Mouse (Mus musculus) hindbrain, embryonic 11.5 days (tissue): Measurements from ENCODE around the gene P2rx7. TPM values are rescaled to one million over a fixed set of nuclear protein-coding genes. Genes with fewer than 3 reads are reported as not detected.
"Not testable (repeated sequence)": the region's sequence is repeated elsewhere in the genome, so short reads cannot be mapped to it uniquely, and the experiment has no call there.

Experiments
- ATAC-seq: fragments of 200-750 bp; cut with Nextera tagmentation; 2 replicates; pipeline ENCODE4 v1.8.0; 2017; ENCODE audit warnings: mild to moderate bottlenecking, moderate TSS enrichment, moderate library complexity; ENCODE audit not compliant: low FRiP score
- DNase-seq: peaks from one replicate; pipeline ENCODE4 v3.0.0-alpha.2; 2015; ENCODE audit warnings: low spot score
- H3K27ac ChIP-seq: fragments of 300-500 bp; sonication (generic); 2 replicates; pipeline ENCODE4 v1.5.1; 2014; ENCODE audit warnings: mild to moderate bottlenecking, low read depth, low read length
- H3K27me3 ChIP-seq: fragments of 300-500 bp; sonication (generic); 2 replicates; pipeline ENCODE4 v1.6.1; 2014; ENCODE audit warnings: mild to moderate bottlenecking, low read length, moderate library complexity, mixed read lengths; ENCODE audit not compliant: control insufficient read depth, insufficient read depth
- H3K36me3 ChIP-seq: fragments of 300-500 bp; sonication (generic); 2 replicates; pipeline ENCODE4 v1.6.1; 2014; ENCODE audit warnings: mild to moderate bottlenecking, low read length, moderate library complexity, mixed read lengths; ENCODE audit not compliant: control insufficient read depth, insufficient read depth
- H3K4me1 ChIP-seq: fragments of 300-500 bp; sonication (generic); replicated peaks from 2 replicates; pipeline ENCODE4 v1.6.1; 2014; ENCODE audit warnings: low read length, mixed read lengths; ENCODE audit not compliant: control insufficient read depth, insufficient read depth
- H3K4me2 ChIP-seq: fragments of 300-500 bp; sonication (generic); replicated peaks from 2 replicates; pipeline ENCODE4 v1.6.1; 2014; ENCODE audit warnings: mild to moderate bottlenecking, low read depth, low read length
- H3K4me3 ChIP-seq: fragments of 300-500 bp; sonication (generic); 2 replicates; pipeline ENCODE4 v1.5.1; 2014; ENCODE audit warnings: low read depth, low read length
- H3K9ac ChIP-seq: fragments of 300-500 bp; sonication (generic); 2 replicates; pipeline ENCODE4 v1.6.1; 2014; ENCODE audit warnings: low read depth, low read length
- H3K9me3 ChIP-seq: fragments of 300-500 bp; sonication (generic); 2 replicates; pipeline ENCODE4 v1.6.1; 2016; ENCODE audit warnings: low read length; ENCODE audit not compliant: control insufficient read depth
- WGBS: fragments of 180-500 bp; shearing (Covaris S2); extraction: QIAGEN DNeasy Blood & Tissue Kit; methylation state at CpG from one replicate; pipeline ENCODE4 v1.1.7; 2014; 5-methylcytosine and 5-hydroxymethylcytosine counted together
- polyA plus RNA-seq: library from polyadenylated mRNA; unstranded; fragments of >200 nt; fragmentation: Nextera tagmentation; extraction: Ambion mirVana; gene quantifications from 2 replicates; pipeline ENCODE4 v1.2.1, GENCODE M21; 2014

Gene P2rx7
- polyA plus RNA-seq, 1 experiment from 2014 or later = 3.4 TPM

- ATAC-seq (no peak), DNase-seq (no peak)
- Histone ChIP-seq H3K4me2 (no peak overlapping the region), H3K9me3 (no peaks in the 10 kb centered on the region), H3K27me3 (no peaks in the 10 kb centered on the region), H3K9ac (no peak overlapping the region), H3K27ac (no peak overlapping the region), H3K4me1 (no peaks in the 10 kb centered on the region), H3K36me3 (no peaks in the 10 kb centered on the region), H3K4me3 (no peak overlapping the region)
- 85% methylated on average over 15 of the region's 15 CpGs for WGBS
Observed at GRCm38 (mm10) chr5:122668981-122669897, 25.5 kb downstream of the P2rx7 start.

GRCm38 (mm10) chr5:122671641-122672040, 27.9 kb downstream of the P2rx7 start:
- H3K9ac ChIP-seq, H3K27ac ChIP-seq, H3K9me3 ChIP-seq, DNase-seq, H3K4me1 ChIP-seq, H3K4me2 ChIP-seq, ATAC-seq, H3K36me3 ChIP-seq, H3K4me3 ChIP-seq, H3K27me3 ChIP-seq: not testable (repeated sequence)
- 80% methylated on average over 7 of the region's 7 CpGs for WGBS

- Histone ChIP-seq H3K27me3 (no peaks in the 10 kb centered on the region), H3K9me3 (no peaks in the 10 kb centered on the region), H3K27ac (no peak overlapping the region), H3K4me1 (no peaks in the 10 kb centered on the region), H3K36me3 (no peaks in the 10 kb centered on the region), H3K9ac (no peak overlapping the region), H3K4me2 (no peak overlapping the region), H3K4me3 (no peak overlapping the region)
- 91% methylated on average over 5 of the region's 5 CpGs for WGBS
- ATAC-seq (no peak), DNase-seq (no peak)
Observed at GRCm38 (mm10) chr5:122672298-122672697, 28.6 kb downstream of the P2rx7 start.

- 87% methylated on average over 8 of the region's 8 CpGs for WGBS
- DNase-seq = no peak
- Histone ChIP-seq H3K4me3 (no peak overlapping the region), H3K9me3 (no peaks in the 10 kb centered on the region), H3K36me3 (no peaks in the 10 kb centered on the region), H3K4me1 (no peaks in the 10 kb centered on the region), H3K9ac (no peak overlapping the region), H3K27ac (no peak overlapping the region), H3K27me3 (no peaks in the 10 kb centered on the region), H3K4me2 (no peak overlapping the region)
- no peak for ATAC-seq
Observed at GRCm38 (mm10) chr5:122676002-122676401, 32.3 kb downstream of the P2rx7 start.

- Histone ChIP-seq H3K9ac (no peak overlapping the region), H3K27me3 (no peaks in the 10 kb centered on the region), H3K9me3 (no peaks in the 10 kb centered on the region), H3K36me3 (no peaks in the 10 kb centered on the region), H3K4me1 (no peaks in the 10 kb centered on the region), H3K4me2 (no peak overlapping the region), H3K27ac (no peak overlapping the region), H3K4me3 (no peak overlapping the region)
- DNase-seq = no peak
- no peak for ATAC-seq
- WGBS = 93% methylated on average over 9 of the region's 9 CpGs
Observed at GRCm38 (mm10) chr5:122677983-122678382, 34.3 kb downstream of the P2rx7 start.

- H3K4me3 ChIP-seq = no peak overlapping the region
- ATAC-seq = no peak
- H3K4me1 ChIP-seq = no peaks in the 10 kb centered on the region
- no peaks in the 10 kb centered on the region for H3K36me3 ChIP-seq
- WGBS = 91% methylated on average over 8 of the region's 8 CpGs
- H3K9ac ChIP-seq = no peak overlapping the region
- H3K4me2 ChIP-seq = no peak overlapping the region
- no peak for DNase-seq
- no peaks in the 10 kb centered on the region for H3K27me3 ChIP-seq
- no peaks in the 10 kb centered on the region for H3K9me3 ChIP-seq
- no peak overlapping the region for H3K27ac ChIP-seq
Observed at GRCm38 (mm10) chr5:122679881-122680280, 36.2 kb downstream of the P2rx7 start.

GRCm38 (mm10) chr5:122681276-122681675, 37.6 kb downstream of the P2rx7 start:
- Histone ChIP-seq H3K4me3 (no peak overlapping the region), H3K27ac (no peak overlapping the region), H3K27me3 (no peaks in the 10 kb centered on the region), H3K4me2 (no peak overlapping the region), H3K9me3 (no peaks in the 10 kb centered on the region), H3K36me3 (no peaks in the 10 kb centered on the region), H3K9ac (no peak overlapping the region), H3K4me1 (no peaks in the 10 kb centered on the region)
- 85% methylated on average over 12 of the region's 12 CpGs for WGBS
- DNase-seq = no peak
- ATAC-seq = no peak

GRCm38 (mm10) chr5:122683926-122684325, 40.2 kb downstream of the P2rx7 start:
- H3K9me3 ChIP-seq = no peaks in the 10 kb centered on the region
- no peaks in the 10 kb centered on the region for H3K4me1 ChIP-seq
- 86% methylated on average over 10 of the region's 10 CpGs for WGBS
- ATAC-seq = no peak
- H3K36me3 ChIP-seq = no peaks in the 10 kb centered on the region
- H3K27ac ChIP-seq = no peak overlapping the region
- DNase-seq = no peak
- no peak overlapping the region for H3K4me3 ChIP-seq
- H3K9ac ChIP-seq = no peak overlapping the region
- H3K4me2 ChIP-seq = no peak overlapping the region
- no peaks in the 10 kb centered on the region for H3K27me3 ChIP-seq

GRCm38 (mm10) chr5:122687391-122687790, 43.7 kb downstream of the P2rx7 start:
- no peak overlapping the region for H3K9ac ChIP-seq
- H3K9me3 ChIP-seq = no peaks in the 10 kb centered on the region
- no peak overlapping the region for H3K4me3 ChIP-seq
- H3K27ac ChIP-seq = no peak overlapping the region
- DNase-seq = no peak
- no peaks in the 10 kb centered on the region; the same call in 1 of the 2 replicates for H3K4me1 ChIP-seq
- no peak for ATAC-seq
- no peak overlapping the region for H3K4me2 ChIP-seq
- H3K27me3 ChIP-seq = no peaks in the 10 kb centered on the region
- 87% methylated on average over 4 of the region's 4 CpGs for WGBS
- no peaks in the 10 kb centered on the region for H3K36me3 ChIP-seq
